Mouse (Mus musculus) skeletal muscle tissue, adult 2 months (tissue): ENCODE measurements around the gene Ddx19b.
"Not testable (repeated sequence)": the region's sequence is repeated elsewhere in the genome, so short reads cannot be mapped to it uniquely, and the experiment has no call there.

Source experiments
- DNase-seq: peaks from one replicate; pipeline ENCODE4 v3.0.0-alpha.2; 2012; ENCODE audit warnings: low read depth, low spot score

The Ddx19b gene

GRCm38 (mm10) chr8:111031572-111031971 is at the start of gene Ddx19b:
Gene Ddx19b (minus strand): TSS chr8:111031751.
- DNase-seq, result no peak

DNA sequence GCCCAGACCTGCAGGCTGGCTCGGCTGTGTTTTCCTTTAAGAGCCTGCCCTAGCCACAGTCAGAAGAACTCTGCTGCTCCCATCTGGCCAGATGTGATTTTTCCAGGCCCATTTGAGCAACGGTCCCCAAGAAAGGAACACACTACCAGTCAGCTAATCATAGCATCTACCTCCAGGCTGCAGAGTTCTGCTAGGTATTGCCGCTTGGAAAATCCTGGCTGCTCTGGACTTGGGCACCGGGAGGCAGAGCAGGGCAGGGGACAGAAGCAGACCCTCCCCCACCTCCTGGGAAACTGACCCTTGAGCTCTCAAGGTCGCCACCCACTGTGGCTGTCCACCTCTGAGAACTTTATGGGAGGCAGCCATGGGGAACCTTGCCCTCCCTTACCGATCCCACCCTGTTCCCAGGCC is 48.3 kb upstream of the Ddx19b start:
- no peak for DNase-seq

DNA sequence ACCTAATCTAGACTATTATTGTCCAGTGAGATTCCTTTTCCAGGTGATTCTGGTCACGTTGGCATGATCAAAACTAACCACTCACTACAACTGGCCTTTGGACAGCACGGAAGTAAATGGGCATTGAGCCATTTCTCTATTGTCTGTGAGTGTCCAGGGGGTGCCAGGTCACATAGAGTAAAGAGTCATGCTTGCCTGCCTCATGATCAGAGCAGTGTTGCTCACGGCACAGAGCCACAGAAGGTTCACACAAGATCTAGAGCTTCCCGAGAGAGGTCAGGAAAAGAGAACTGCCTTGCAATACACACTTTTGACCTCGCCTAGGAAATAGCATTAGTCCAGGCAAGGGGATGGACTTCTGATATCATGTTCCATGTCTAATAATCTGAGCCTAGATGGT is 47.9 kb upstream of the Ddx19b start:
- DNase-seq, result no peak

DNA sequence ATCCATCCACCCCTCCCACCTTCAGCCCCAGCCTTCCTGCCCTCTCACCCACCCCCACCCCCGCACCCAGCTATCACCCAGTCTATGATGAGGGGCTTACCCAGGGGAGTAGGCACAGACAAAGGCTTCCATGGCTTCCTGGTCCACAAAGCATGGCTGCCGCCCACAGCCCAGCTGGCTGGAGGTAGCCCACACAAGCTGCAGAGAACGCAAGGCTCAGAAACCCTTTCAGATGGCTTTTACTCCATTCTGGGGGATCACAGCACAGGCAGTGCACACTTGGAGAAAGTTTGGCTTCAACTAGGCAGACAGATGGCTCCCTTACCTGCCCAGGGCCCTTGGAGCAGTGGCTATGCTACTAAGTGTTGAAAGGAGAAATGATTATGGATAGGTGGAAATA is 44.4 kb upstream of the Ddx19b start:
- DNase-seq, result no peak

DNA sequence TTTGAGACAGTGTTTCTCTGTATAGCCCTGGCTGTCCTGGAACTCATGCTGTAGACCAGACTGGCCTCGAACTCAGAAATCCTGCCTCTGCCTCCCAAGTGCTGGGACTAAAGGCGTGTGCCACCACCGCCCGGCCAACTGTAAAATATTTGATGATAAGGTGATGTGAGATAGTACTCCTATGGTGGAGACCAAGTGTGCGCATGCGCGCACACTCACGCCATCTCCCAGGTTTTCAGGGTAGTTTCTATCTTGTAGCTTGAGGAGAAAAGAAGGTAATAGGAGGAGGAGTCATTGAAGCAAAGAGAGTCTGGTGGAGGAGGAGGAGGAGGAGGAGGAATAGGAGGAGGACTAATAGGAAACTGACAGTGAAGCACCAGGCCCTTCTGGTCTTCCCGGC is 37.1 kb upstream of the Ddx19b start:
- DNase-seq, result not testable (repeated sequence)

DNA sequence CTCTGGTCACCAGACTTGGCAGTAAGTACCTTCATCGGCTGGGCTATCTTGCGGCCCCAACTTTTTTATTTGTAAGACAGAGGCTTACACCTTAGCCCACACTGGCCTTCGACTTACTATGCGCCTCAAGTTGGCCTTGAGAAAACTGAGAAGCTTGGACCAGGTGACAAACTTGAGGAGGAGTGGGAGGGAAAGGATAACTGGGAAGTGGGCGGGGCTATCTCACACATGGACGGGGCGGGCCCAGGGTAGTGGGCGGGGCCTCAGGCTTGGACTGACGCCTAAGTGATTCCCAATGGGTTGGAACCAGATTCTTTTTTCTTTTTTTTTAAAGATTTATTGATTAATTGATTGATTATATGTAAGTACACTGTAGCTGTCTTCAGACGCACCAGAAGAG is 35.9 kb upstream of the Ddx19b start:
- DNase-seq, result no peak

DNA sequence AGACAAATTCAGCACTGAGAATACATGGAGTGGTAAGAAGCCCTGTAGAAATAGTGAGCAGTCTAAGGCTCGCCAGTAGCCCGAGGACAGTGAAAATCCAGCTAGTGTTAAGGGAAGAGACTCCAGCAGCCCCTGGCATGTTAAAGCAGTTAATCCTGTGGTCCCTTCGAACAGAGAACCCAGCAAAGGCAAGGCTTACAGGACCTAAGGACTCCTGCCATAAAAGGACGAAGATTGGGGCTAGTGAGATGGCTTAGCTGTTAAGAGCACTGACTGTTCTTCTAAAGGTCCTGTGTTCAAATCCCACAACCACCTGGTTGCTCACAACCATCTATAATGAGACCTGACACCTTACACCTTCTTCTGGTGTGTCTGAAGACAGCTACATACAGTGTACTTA is 34.8 kb upstream of the Ddx19b start:
- DNase-seq, result no peak

- no peak for DNase-seq
These were observed 31.3 kb upstream of the Ddx19b start for GRCm38 (mm10) chr8:111062893-111063292.

GRCm38 (mm10) chr8:111062072-111062757 is 30.7 kb upstream of the Ddx19b start:
- peak; percentile 78 for DNase-seq

- DNase-seq, result no peak
These were observed 30.1 kb upstream of the Ddx19b start for GRCm38 (mm10) chr8:111061688-111062071.

DNA sequence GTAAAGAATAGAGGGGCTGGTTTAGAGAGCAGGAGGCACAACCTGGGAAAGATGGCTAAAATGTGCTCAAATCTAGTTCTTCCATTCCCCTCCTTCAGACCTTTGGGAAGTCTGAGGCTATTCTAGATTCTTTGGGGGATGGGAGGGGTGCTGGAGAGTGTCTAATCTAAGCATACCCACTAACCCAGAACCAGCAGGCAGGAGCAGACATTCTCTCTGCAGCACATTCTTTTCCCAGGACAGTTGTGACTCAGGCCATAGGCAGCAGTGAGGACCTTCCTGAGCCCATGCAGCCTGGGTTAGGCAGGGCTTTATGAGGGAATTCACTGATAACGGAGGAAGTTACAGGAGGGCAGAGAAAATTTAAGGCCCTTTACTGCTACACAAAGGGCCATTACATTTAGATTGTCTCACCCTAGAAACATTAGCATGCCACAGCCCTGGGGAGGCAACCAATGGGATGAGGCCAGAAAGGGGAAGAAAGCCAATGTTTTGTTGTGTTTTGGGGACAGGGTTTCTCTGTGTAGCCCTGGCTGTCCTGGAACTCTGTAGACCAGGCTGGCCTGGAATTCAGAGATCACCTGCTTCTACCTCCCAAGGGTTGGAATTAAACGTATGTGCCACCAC is 27.5 kb upstream of the Ddx19b start:
- no peak for DNase-seq

- no peak for DNase-seq
These were observed 25.2 kb upstream of the Ddx19b start for GRCm38 (mm10) chr8:111056691-111057293.

- peak; percentile 87 for DNase-seq
These were observed 24.7 kb upstream of the Ddx19b start, which contains the start of gene Exosc6 for GRCm38 (mm10) chr8:111056158-111056663. Gene Exosc6 (plus strand): TSS chr8:111056339.

GRCm38 (mm10) chr8:111055661-111056060 is 24.1 kb upstream of the Ddx19b start:
- no peak for DNase-seq

GRCm38 (mm10) chr8:111055031-111055634 is 23.6 kb upstream of the Ddx19b start:
- no peak for DNase-seq

DNA sequence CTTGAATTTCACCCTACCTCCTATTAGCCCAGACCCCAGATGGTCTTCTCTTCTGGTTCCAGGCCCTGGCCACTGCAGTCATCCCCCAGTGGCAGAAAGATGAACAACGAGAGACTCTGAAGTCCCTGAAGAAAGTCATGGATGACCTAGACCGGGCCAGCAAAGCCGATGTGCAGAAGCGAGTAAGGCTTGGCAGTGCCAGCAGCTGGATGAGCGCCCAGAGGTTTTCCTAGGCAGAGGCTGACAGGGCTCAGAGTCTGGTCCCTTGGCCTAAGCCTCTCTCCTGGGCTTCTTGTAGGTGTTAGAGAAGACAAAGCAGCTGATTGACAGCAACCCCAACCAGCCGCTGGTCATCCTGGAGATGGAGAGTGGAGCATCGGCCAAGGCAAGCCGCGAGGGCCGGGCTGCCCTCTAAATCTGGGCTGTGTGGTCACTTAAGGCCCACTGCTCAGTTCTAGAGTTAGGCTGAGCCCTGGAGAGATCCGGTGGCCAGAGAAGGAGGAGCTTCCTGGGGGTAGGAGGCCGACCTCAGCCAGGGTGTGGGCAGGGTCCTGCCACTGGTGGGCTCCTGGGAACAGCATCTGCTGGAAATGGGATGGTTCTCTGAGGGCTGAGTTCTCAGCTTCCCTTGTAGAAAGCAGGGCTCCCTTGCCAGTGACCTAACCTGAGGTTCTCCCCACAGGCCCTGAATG is 22.4 kb upstream of the Ddx19b start:
- no peak for DNase-seq

DNA sequence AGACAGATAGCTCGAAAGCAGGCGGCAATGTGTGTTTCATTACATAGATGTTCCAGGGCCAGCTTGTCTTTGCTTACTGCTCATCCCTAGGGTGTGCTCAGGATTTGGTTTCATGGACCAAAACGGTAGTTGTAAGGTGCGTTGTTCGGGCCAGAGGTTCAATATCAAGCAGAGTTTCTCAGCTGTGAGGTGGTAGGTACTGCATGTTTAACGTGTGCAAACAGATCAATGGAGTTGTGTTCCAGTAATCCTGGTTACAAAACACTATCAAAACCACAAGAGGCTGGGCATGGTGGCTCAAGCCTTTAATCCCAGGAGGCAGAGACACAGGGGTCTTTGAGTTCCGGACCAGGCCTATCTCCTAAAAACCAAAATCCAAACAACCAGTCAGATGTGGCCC is 17.6 kb upstream of the Ddx19b start:
- DNase-seq, result no peak

DNA sequence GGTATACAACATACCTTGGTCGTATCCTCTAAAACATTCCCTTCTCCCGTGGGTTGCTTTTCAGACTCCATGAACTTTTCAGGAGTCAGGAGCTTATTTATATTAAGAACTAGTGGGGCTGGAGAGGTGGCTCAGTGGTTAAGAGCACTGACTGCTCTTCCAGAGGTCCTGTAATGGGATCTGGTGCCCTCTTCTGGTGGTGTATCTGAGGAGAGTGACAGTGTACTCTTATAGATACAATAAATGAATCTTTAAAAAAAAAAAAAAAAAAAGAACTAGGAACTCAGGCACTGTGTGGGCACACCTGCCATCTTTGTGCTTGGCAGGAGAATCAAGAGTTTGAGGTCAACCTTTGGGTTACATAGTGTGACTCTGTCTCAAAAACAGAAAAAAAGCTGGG is 17.1 kb upstream of the Ddx19b start:
- DNase-seq, result no peak

GRCm38 (mm10) chr8:111044003-111044734 is 12.6 kb upstream of the Ddx19b start:
- DNase-seq, result no peak

GRCm38 (mm10) chr8:111042546-111042945 is 11.0 kb upstream of the Ddx19b start:
- no peak for DNase-seq

DNA sequence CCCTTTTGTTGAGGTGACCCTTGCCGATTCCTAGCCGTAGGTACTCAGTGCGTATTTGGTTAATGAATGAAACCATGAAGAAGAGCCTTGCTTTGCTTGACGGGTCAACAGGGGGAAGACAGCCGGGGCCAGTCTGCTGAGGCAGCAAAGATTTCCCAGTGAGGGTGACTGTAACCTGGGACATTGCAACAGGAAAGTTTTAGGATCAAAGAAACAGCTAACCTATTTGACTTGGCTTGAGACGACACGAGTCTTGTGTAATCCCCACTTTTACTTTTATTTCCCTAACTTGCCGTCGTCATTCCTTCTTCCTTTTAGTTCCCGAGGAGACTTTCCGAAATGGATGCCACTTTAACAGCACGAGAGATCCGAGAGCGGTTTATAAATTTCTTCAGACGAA is 5.0 kb upstream of the Ddx19b start:
- DNase-seq, result no peak
